Mouse (Mus musculus) heart, postnatal 4 days (tissue): Measurements from ENCODE around the gene Ankrd13a. TPM values are rescaled to one million over a fixed set of nuclear protein-coding genes. Genes with fewer than 3 reads are reported as not detected.
"Not testable (repeated sequence)": the region's sequence is repeated elsewhere in the genome, so short reads cannot be mapped to it uniquely, and the experiment has no call there.

Source experiments
- DNase-seq: peaks from one replicate; pipeline ENCODE4 v3.0.0; 2021
- microRNA-seq, 2 experiments: library from miRNA; unstranded; fragments of <30 nt; microRNA quantifications; one replicate each; pipeline ENCODE4 v1.2.0; 2021 to 2022
- total RNA-seq, 2 experiments: library from RNA; stranded (reverse); gene quantifications; 2 replicates each; pipeline ENCODE4 v1.2.3; 2021

The Ankrd13a gene
- total RNA-seq, 2 experiments from 2014 or later = 60.6 to 60.8 TPM

DNA sequence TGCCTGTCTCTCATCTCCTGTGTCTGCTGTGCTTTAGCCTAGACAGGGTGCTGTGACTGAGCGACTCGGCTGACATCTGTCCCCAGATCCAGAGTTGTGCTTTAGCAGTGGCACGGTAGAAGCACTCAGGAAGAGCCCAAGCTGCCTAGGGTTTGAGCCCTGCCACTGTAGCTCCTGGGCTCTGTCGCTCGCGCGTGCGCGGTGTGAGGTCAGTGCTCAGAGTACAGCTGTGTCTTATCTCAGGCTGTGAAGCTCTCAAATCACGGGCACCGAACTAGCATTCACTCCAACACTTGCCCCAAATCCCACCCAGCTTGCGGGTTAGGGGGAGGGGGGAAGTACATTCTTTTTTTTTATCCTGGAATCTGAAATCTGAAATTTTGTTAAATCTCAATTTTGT is 62.4 kb downstream of the Ankrd13a start:
- no peak for DNase-seq

DNA sequence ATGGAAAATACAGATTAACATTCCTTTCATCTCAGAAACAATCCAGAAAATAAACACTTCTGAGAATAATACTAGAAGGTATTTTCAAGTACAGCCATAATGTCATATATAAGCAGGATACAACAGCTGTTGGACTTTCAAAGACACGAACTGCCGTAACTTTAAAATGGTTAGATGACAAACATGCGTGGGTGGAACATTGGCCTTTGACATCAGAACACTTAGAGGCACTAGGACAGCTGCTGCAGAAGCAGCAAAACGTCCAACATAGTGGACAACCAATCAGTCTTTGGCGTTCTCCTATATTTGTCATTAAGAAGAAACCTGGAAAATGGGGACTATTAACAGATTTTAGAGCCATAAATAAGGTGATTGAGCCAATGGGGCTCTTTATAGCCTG is 66.0 kb downstream of the Ankrd13a start:
- DNase-seq = not testable (repeated sequence)

DNA sequence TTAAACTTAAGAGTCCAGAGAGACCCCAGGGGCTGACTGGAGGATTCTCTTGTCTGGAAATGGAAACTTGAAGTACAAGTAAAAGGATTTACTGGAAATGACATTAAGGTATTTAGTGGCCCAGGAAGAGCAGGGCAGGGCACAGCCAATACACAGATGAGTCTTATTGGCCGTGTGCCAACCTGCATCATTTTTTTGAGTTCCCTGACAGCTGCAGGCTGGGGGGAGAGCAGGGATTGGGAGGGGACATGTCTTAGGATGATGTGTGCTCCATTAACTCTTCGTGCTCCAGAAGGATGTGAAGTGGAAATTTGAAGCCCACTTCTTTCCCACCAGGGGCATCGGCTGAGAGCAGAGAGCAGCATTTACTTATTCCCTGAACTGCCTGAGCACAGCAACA is 67.7 kb downstream of the Ankrd13a start:
- not testable (repeated sequence) for DNase-seq

DNA sequence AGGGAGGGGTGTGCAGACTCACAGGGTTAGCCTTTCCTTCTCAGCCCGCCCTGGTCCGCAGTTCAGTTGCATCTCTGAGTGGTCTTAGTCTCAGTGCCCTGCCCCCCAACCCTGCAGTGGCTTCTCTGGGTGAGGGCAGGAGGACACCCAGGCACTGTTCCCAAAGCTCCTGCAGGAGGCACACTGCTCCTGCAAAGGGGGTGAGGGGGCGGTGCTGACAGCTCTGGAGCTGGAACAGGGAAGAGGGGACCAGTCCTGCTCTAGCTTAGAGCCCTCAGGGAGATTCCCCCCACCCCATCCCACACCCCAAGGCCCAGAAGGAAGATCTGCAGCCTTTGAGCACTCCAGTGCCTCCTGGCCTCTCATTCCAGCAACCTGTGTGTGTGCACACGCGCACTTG is 68.2 kb downstream of the Ankrd13a start:
- DNase-seq = no peak

DNA sequence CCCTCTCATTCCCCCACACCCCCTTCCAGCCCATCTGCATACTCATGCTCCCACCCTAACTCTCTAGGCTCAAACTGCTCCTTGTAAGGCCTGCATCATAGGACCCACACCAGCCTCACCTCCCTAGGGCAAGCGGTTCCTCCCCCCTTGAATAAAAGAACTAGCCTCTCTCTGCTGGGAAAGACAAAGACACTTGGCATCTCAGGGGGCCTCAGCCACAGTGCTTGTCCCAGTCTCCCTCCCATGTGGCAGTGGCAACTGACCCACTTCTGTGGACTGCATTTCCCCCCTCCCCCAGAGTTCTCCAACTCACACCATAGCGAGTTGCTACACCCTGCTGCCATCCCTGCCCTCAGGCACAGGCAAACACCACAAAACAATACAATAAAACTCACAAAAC is 69.9 kb downstream of the Ankrd13a start:
- DNase-seq = not testable (repeated sequence)

DNA sequence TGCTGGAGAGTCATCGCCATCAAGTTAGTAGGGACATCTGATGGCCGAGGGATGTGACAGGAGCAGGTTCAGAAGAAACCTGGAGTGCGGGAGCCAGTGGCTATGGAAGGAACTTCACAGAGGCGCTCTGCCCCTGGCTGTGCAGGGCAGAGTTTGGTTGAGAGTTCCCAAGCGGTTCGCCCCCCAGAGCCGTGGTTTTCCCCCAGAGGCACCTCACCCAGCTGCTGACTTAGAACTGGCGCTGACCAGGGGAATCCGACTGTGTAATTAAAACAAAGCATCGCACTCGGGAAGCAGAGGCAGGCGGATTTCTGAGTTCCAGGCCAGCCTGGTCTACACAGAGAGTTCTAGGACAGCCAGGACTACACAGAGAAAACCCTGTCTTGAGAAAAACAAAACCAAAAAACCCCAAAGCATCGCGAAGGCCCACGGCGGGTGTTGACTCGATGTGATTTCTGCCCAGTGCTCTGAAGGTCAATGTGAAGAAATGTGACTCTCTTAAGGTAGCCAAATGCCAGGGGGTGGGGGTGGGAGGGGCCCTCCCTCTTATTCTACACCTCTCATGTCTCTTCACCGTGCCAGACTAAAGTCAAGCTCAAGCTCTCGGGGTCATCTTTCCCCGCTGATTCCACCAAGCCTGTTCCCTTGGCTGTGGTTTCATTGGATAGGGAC is 77.2 kb downstream of the Ankrd13a start:
- DNase-seq = no peak

DNA sequence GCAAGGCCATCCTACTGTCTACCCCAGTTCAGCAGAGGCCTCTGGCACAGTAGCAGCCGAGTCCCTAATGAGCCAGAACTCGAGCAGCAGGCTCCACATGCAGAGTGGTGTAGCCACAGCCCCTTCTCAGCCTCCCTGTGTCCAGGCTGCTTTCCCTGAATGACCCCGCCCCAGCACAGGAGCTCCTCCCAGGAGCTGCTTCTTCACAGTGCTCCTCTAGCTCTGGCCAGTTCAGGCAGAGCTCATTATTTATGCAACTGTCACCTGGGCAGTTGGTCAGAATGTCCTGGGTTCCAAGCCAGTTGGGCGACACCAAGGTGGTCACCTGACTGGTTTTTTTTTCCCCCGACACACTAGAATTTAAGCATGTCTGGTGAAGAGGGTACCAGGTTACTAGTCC is 78.9 kb downstream of the Ankrd13a start, which contains the start of gene 4930519G04Rik:
Gene 4930519G04Rik (plus strand): TSS at position 301 of the 400 bp plus-strand sequence.
- DNase-seq = not testable (repeated sequence)

Small RNA genes within 50 kb of the gene (microRNA-seq; reads per million reads assigned to microRNA genes)
- 8.3 to 15.3 reads per million in 2 experiments for gene Mir6240

Other genes starting within 250 kb of the Ankrd13a start
- 1 to 10 TPM; 6.0 to 7.0 TPM for gene Fam222a, start 206.7 kb upstream of the Ankrd13a start, total RNA-seq
- 1 to 10 TPM; 2.8 to 3.1 TPM for gene Trpv4, start 116.3 kb upstream of the Ankrd13a start, total RNA-seq
- 10 to 100 TPM; 24.4 to 26.8 TPM for gene Gltp, start 83.7 kb upstream of the Ankrd13a start, total RNA-seq
- 1 to 10 TPM; 5.3 to 6.8 TPM for gene Tchp, start 66.9 kb upstream of the Ankrd13a start, total RNA-seq
- 10 to 100 TPM; 38.8 to 49.5 TPM for gene Git2, start 840 bp downstream of the Ankrd13a start, total RNA-seq
- 10 to 100 TPM; 15.9 to 17.6 TPM for gene 1500011B03Rik, start 48.8 kb downstream of the Ankrd13a start, total RNA-seq
- gene 4930519G04Rik, start 79.0 kb downstream of the Ankrd13a start, total RNA-seq = not detected
- gene Gm9936, start 84.0 kb downstream of the Ankrd13a start, total RNA-seq = not detected
- gene Oasl2, start 122.3 kb downstream of the Ankrd13a start, total RNA-seq = 1 to 10 TPM; 2.7 to 2.8 TPM
- under 1 TPM in 1 of 2 experiments, not detected in 1; 0.18 TPM for gene Oasl1, start 148.6 kb downstream of the Ankrd13a start, total RNA-seq
- 10 to 100 TPM; 27.7 to 34.9 TPM for gene 2210016L21Rik, start 167.5 kb downstream of the Ankrd13a start, total RNA-seq
- not detected for gene Hnf1a, start 196.4 kb downstream of the Ankrd13a start, total RNA-seq
- gene Sppl3, start 236.5 kb downstream of the Ankrd13a start, total RNA-seq = 10 to 100 TPM; 52.1 to 53.3 TPM